Mouse (Mus musculus): ENCODE data around the gene 1700025G04Rik.

DNA sequence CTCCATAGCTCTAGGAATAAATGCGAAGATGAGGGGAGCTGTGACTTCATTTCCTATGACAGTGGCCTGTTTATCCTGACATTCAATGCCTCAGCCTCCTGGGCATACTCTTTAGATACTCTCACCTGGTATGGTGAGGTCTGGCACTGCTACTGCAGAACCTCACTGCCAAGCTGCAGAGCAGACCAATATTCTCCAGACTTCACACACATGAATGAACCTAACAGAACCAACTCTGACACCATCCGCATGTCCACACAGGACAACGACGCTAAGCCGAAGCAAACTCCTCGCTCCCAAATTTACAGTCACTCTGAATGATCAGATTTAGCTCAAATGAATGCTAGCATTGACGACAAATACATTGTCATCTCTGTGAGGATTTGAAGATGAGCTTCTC lies 24.4 kb downstream of the 1700025G04Rik start:
- TF ChIP-seq POLR2A (IDR thresholded peaks at IDR 0.05; ENCODE audit: low read depth, low read length): no peak
- no peak for TF ChIP-seq EP300 (IDR thresholded peaks at IDR 0.05; ENCODE audit: low read length)
- no peak for TF ChIP-seq ELF1 (IDR thresholded peaks at IDR 0.05; ENCODE audit: low read depth, low read length)
- TF ChIP-seq JUN (IDR thresholded peaks at IDR 0.05; ENCODE audit: insufficient read depth, low read depth, low read length): no peak
- no peak for TF ChIP-seq CTCF (conservative IDR thresholded peaks at IDR 0.05 in 1 of 2, IDR thresholded peaks at IDR 0.05 in 1 of 2; ENCODE audit: low read depth in 2 of 2, low read length in 2 of 2)
- TF ChIP-seq MAX (IDR thresholded peaks at IDR 0.05; ENCODE audit: low read length): no peak
- no peak for TF ChIP-seq TBP (conservative IDR thresholded peaks at IDR 0.05; ENCODE audit: low read depth, low read length)
- TF ChIP-seq RAD21 (IDR thresholded peaks at IDR 0.05; ENCODE audit: low read depth, low read length): no peak
- TF ChIP-seq NELFE (IDR thresholded peaks at IDR 0.05; ENCODE audit: low read depth, low read length): no peak
- no peak for TF ChIP-seq PAX5 (IDR thresholded peaks at IDR 0.05; ENCODE audit: low read length)
